Mouse (Mus musculus) hindbrain, embryonic 16.5 days (tissue): Measurements from ENCODE around the gene Zfp982. TPM values are rescaled to one million over a fixed set of nuclear protein-coding genes. Genes with fewer than 3 reads are reported as not detected.
"Not testable (repeated sequence)": the region's sequence is repeated elsewhere in the genome, so short reads cannot be mapped to it uniquely, and the experiment has no call there.

Experiments used
- ATAC-seq: fragments of 200-750 bp; cut with Nextera tagmentation; 2 replicates; pipeline ENCODE4 v1.8.0; 2017; ENCODE audit warnings: moderate TSS enrichment, moderate library complexity
- H3K27ac ChIP-seq: fragments of 300-500 bp; sonication (generic); 2 replicates; pipeline ENCODE4 v1.5.1; 2014; ENCODE audit warnings: low read depth, mild to moderate bottlenecking, control low read depth, low read length, moderate library complexity
- H3K27me3 ChIP-seq: fragments of 300-500 bp; sonication (generic); replicated peaks from 2 replicates; pipeline ENCODE4 v1.6.1; 2014; ENCODE audit warnings: low read length; ENCODE audit not compliant: control insufficient read depth, insufficient read depth
- H3K36me3 ChIP-seq: fragments of 300-500 bp; sonication (generic); 2 replicates; pipeline ENCODE4 v1.6.1; 2014; ENCODE audit warnings: mild to moderate bottlenecking, low read length, moderate library complexity, mixed read lengths; ENCODE audit not compliant: control insufficient read depth, insufficient read depth
- H3K4me1 ChIP-seq: fragments of 300-500 bp; sonication (generic); 2 replicates; pipeline ENCODE4 v1.6.1; 2014; ENCODE audit warnings: low read depth, low read length; ENCODE audit not compliant: control insufficient read depth, insufficient read depth
- H3K4me2 ChIP-seq: fragments of 300-500 bp; sonication (generic); 2 replicates; pipeline ENCODE4 v1.6.1; 2014; ENCODE audit warnings: mild to moderate bottlenecking, low read length, control low read depth, moderate library complexity
- H3K4me3 ChIP-seq: fragments of 300-500 bp; sonication (generic); 2 replicates; pipeline ENCODE4 v1.5.1; 2014; ENCODE audit warnings: mild to moderate bottlenecking, low read length, control low read depth, moderate library complexity
- H3K9ac ChIP-seq: fragments of 300-500 bp; sonication (generic); 2 replicates; pipeline ENCODE4 v1.6.1; 2014; ENCODE audit warnings: low read depth, mild to moderate bottlenecking, control low read depth, low read length, moderate library complexity
- H3K9me3 ChIP-seq: fragments of 300-500 bp; sonication (generic); 2 replicates; pipeline ENCODE4 v1.6.1; 2014; ENCODE audit warnings: mild to moderate bottlenecking, low read length, moderate library complexity; ENCODE audit not compliant: control insufficient read depth
- WGBS: fragments of 180-500 bp; shearing (Covaris S2); extraction: QIAGEN DNeasy Blood & Tissue Kit; methylation state at CpG from one replicate; pipeline ENCODE4 v1.1.7; 2014; 5-methylcytosine and 5-hydroxymethylcytosine counted together
- polyA plus RNA-seq: library from polyadenylated mRNA; unstranded; fragments of >200 nt; fragmentation: Nextera tagmentation; extraction: Ambion mirVana; gene quantifications from 2 replicates; pipeline ENCODE4 v1.2.1, GENCODE M21; 2015

Gene Zfp982
- polyA plus RNA-seq, 1 experiment from 2014 or later: 4.4 TPM

GRCm38 (mm10) chr4:147554361-147554760, 62.1 kb downstream of the Zfp982 start:
- H3K27me3 ChIP-seq, H3K36me3 ChIP-seq, H3K9me3 ChIP-seq, H3K4me3 ChIP-seq, H3K9ac ChIP-seq, H3K4me1 ChIP-seq, H3K27ac ChIP-seq, H3K4me2 ChIP-seq, ATAC-seq: not testable (repeated sequence)
- WGBS: 81% methylated on average over 2 of the region's 2 CpGs

DNA sequence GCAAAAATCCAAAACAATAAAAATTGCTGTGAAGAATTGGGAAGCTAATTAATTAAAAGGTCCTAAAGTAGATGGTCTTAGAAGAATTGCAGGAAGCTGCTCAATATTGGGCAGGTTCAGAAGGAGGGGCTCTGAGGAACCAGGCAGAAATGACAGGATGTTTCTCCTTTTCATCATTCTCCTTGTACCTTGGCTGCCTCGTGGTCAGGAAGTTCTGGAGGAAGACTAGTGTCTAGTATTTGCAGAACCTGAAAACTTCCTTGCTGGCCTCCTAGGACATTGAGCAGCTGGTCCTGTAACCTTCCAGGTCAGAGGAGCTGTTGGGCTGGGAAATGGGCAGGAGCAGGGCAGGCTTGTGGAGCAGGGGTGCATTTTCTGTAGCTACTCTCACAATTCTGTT, 64.7 kb downstream of the Zfp982 start:
- H3K27me3 ChIP-seq, ATAC-seq, H3K4me2 ChIP-seq, H3K9ac ChIP-seq, H3K27ac ChIP-seq, H3K36me3 ChIP-seq, H3K9me3 ChIP-seq, H3K4me3 ChIP-seq, H3K4me1 ChIP-seq: not testable (repeated sequence)
- 78% methylated on average over 1 of the region's 1 CpGs for WGBS

- not testable (repeated sequence) for H3K4me1 ChIP-seq, H3K9me3 ChIP-seq, ATAC-seq, H3K4me3 ChIP-seq, H3K27ac ChIP-seq, H3K36me3 ChIP-seq, H3K9ac ChIP-seq, H3K27me3 ChIP-seq, H3K4me2 ChIP-seq
Measured at GRCm38 (mm10) chr4:147558011-147558410, 65.8 kb downstream of the Zfp982 start.

GRCm38 (mm10) chr4:147559096-147559495, 66.9 kb downstream of the Zfp982 start:
- not testable (repeated sequence) for H3K27ac ChIP-seq, H3K36me3 ChIP-seq, H3K4me2 ChIP-seq, H3K4me3 ChIP-seq, H3K4me1 ChIP-seq, H3K9ac ChIP-seq, H3K9me3 ChIP-seq, H3K27me3 ChIP-seq, ATAC-seq
- WGBS: 56% methylated on average over 1 of the region's 1 CpGs

Other genes with a start within 250 kb of the Zfp982 start
- gene Zfp988, start 186.7 kb upstream of the Zfp982 start, polyA plus RNA-seq: 0.08 and 0.29 TPM in 2 replicates
- 0.17 TPM in 1 of 2 replicates, not detected in the other for gene Zfp978, start 131.1 kb upstream of the Zfp982 start, polyA plus RNA-seq
- 0.52 and 1.0 TPM in 2 replicates for gene Gm16503, start 47.8 kb downstream of the Zfp982 start, polyA plus RNA-seq
- gene Zfp985, start 60.9 kb downstream of the Zfp982 start, polyA plus RNA-seq: 0.12 and 0.21 TPM in 2 replicates
- 2.6 and 2.9 TPM in 2 replicates for gene Zfp979, start 150.1 kb downstream of the Zfp982 start, polyA plus RNA-seq
- 0.06 TPM in 1 of 2 replicates, not detected in the other for gene Zfp534, start 210.1 kb downstream of the Zfp982 start, polyA plus RNA-seq